Mouse (Mus musculus): ENCODE results near the gene Pcdh11x.

- TF ChIP-seq CTCF (IDR thresholded peaks at IDR 0.05; ENCODE audit: low read depth) = no peak
- TF ChIP-seq EP300 (IDR thresholded peaks at IDR 0.05; ENCODE audit: low read depth) = no peak
Measured at GRCm38 (mm10) chrX:120486428-120486827, 196.4 kb downstream of the Pcdh11x start.
